Mouse (Mus musculus): ENCODE measurements around the gene Fmnl2.

DNA sequence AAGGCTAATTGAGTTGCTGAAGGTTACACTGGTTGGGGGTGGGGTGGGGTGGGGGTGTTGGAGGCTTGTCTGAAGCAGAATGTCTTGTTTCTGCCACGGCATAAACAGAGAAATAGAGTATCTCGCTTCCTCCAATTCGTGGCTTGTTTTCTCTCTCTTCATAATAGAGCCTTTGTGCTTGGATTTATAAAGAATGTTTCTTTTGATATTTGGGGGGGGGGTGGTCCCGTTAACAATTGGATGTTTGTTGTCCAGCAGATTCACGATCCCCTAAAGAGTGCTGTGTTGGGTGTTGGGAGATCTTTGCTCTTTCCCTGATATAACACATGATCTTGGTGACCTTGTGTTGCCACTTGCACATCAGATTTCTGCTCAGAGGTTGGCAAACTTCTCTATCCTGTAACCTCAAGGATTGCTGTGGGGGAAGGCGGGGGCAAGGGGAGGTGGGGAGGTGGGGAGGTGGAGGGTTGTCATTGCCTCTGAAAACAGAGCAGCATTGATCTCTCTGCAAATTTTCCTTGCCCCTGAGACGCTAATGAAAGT is 106.8 kb downstream of the Fmnl2 start:
- TF ChIP-seq ZNF384 (IDR thresholded peaks at IDR 0.05; ENCODE audit: low read depth, low read length) (no peak), HCFC1 (IDR thresholded peaks at IDR 0.05; ENCODE audit: borderline replicate concordance, insufficient read depth, low read length) (no peak)
